Mouse (Mus musculus) R1 (cell line): Measurements from ENCODE around the gene Dusp27.

Experiments
- DNase-seq: peaks from one replicate; pipeline ENCODE4 v3.0.0-alpha.2; 2018; ENCODE audit warnings: low read depth, low spot score

The Dusp27 gene

GRCm38 (mm10) chr1:166127719-166128118 is at the start of gene Dusp27:
Gene Dusp27 (minus strand): TSS chr1:166127922.
- peak; percentile 85 for DNase-seq

GRCm38 (mm10) chr1:166173621-166174020 is 45.9 kb upstream of the Dusp27 start:
- DNase-seq, result no peak

GRCm38 (mm10) chr1:166172992-166173391 is 45.3 kb upstream of the Dusp27 start:
- DNase-seq, result no peak

- DNase-seq, result no peak
Measured at GRCm38 (mm10) chr1:166170852-166171251, 43.1 kb upstream of the Dusp27 start.

GRCm38 (mm10) chr1:166169713-166170112 is 42.0 kb upstream of the Dusp27 start:
- DNase-seq, result no peak

- no peak for DNase-seq
Measured at GRCm38 (mm10) chr1:166168017-166168416, 40.3 kb upstream of the Dusp27 start.

- no peak for DNase-seq
Measured at GRCm38 (mm10) chr1:166167405-166167804, 39.7 kb upstream of the Dusp27 start.

GRCm38 (mm10) chr1:166165159-166165558 is 37.4 kb upstream of the Dusp27 start:
- DNase-seq, result no peak

- peak; percentile 67 for DNase-seq
Measured at GRCm38 (mm10) chr1:166164580-166164979, 36.9 kb upstream of the Dusp27 start.

GRCm38 (mm10) chr1:166160569-166161445 is 33.1 kb upstream of the Dusp27 start:
- peak; percentile 85 for DNase-seq

GRCm38 (mm10) chr1:166160111-166160510 is 32.4 kb upstream of the Dusp27 start:
- DNase-seq, result peak; percentile 63

GRCm38 (mm10) chr1:166158664-166159063 is 30.9 kb upstream of the Dusp27 start:
- DNase-seq, result peak; percentile 33

GRCm38 (mm10) chr1:166157712-166158111 is 30.0 kb upstream of the Dusp27 start:
- DNase-seq, result peak; percentile 54

GRCm38 (mm10) chr1:166155113-166155494 is 27.4 kb upstream of the Dusp27 start:
- no peak for DNase-seq

- DNase-seq, result peak; percentile 94
Measured at GRCm38 (mm10) chr1:166154162-166155112, 26.7 kb upstream of the Dusp27 start.

- peak; percentile 90 for DNase-seq
Measured at GRCm38 (mm10) chr1:166153351-166154120, 25.8 kb upstream of the Dusp27 start.

- DNase-seq, result peak; percentile 75
Measured at GRCm38 (mm10) chr1:166152034-166152433, 24.3 kb upstream of the Dusp27 start.

GRCm38 (mm10) chr1:166151341-166151740 is 23.6 kb upstream of the Dusp27 start:
- no peak for DNase-seq

GRCm38 (mm10) chr1:166150035-166150434 is 22.3 kb upstream of the Dusp27 start:
- DNase-seq, result peak; percentile 55

GRCm38 (mm10) chr1:166149441-166149840 is 21.7 kb upstream of the Dusp27 start:
- DNase-seq, result peak; percentile 44

- DNase-seq, result no peak
Measured at GRCm38 (mm10) chr1:166147657-166148056, 19.9 kb upstream of the Dusp27 start.
